In genomic region chr3:153174336-153175033, GRCm38 (mm10) we compare ENCODE assay signal across 25 mouse cellular contexts.
DNase-seq lines count a peak whose midpoint lies in the region; ATAC-seq and TF ChIP-seq lines count a peak whose summit lies in the region.
"Had no signal": no experiment of that assay in that cellular context is flagged by ENCODE, and none has a peak within 500 bp of the region (broad histone marks: within the 10 kb centered on the region; RNA-seq: fewer than 3 reads in every experiment).

No protein-coding gene starts in this region.

- no peak overlapping the region for H3K4me2 ChIP-seq in intestine, embryonic 14.5 days (ENCODE audit: low read length)
- H3K4me2 ChIP-seq in intestine, postnatal 0 days (replicated peaks; ENCODE audit: low read depth), result no peak overlapping the region
- H3K4me2 ChIP-seq in lung, embryonic 15.5 days, result no peak overlapping the region
- H3K4me2 ChIP-seq: embryonic facial prominence, embryonic 13.5 days; forebrain, embryonic 12.5 days; forebrain, embryonic 15.5 days; heart, embryonic 11.5 days; hindbrain, embryonic 12.5 days; hindbrain, embryonic 15.5 days had no signal

- TF ChIP-seq CTCF in intestine, postnatal 0 days (IDR thresholded peaks at IDR 0.05; ENCODE audit: low read depth), result no peak

- H3K36me3 ChIP-seq in intestine, embryonic 14.5 days (ENCODE audit: control insufficient read depth, insufficient read depth, low read length), result no peaks in the 10 kb centered on the region
- H3K36me3 ChIP-seq in intestine, postnatal 0 days (ENCODE audit: control insufficient read depth, insufficient read depth), result no peaks in the 10 kb centered on the region
- no peaks in the 10 kb centered on the region for H3K36me3 ChIP-seq in lung, embryonic 15.5 days
- H3K36me3 ChIP-seq: embryonic facial prominence, embryonic 10.5 days; embryonic facial prominence, embryonic 13.5 days; forebrain, embryonic 12.5 days; forebrain, embryonic 15.5 days; hindbrain, embryonic 12.5 days; hindbrain, embryonic 15.5 days had no signal

- no peak for ATAC-seq in intestine, embryonic 14.5 days (replicated peaks; ENCODE audit: low FRiP score, low TSS enrichment, low read depth)
- no peak for ATAC-seq in intestine, postnatal 0 days
- ATAC-seq in lung, embryonic 15.5 days (ENCODE audit: borderline replicate concordance, extremely low read depth, low FRiP score, low TSS enrichment), result no peak
- ATAC-seq: forebrain, embryonic 15.5 days had no signal

- DNase-seq in intestine, embryonic 14.5 days (ENCODE audit: low spot score), result peak; percentile 20
- DNase-seq in lung, postnatal 14 days, result no peak
- peak; percentile 5 for DNase-seq in lung, postnatal 10 days
- DNase-seq in lung, postnatal 4 days, result no peak
- DNase-seq in urinary bladder, postnatal 36 days (ENCODE audit: low spot score in 2 of 2), result no peak
- DNase-seq: adrenal gland, adult 2 months; adrenal gland, postnatal 14 days; B cell, adult 2 months; cerebellum, adult 11-12 months; cerebellum, adult 8-10 months; cerebellum, postnatal 10 days; cerebellum, postnatal 36 days; embryo, embryonic 11 days; gastrocnemius, postnatal 25 days; heart, adult 2 months had no signal

- no peak overlapping the region for H3K27ac ChIP-seq in intestine, embryonic 14.5 days (ENCODE audit: low read depth)
- H3K27ac ChIP-seq in intestine, postnatal 0 days (ENCODE audit: low read depth, low read length), result no peak overlapping the region
- peak overlapping the region; percentile 26; the same call in 1 of the 2 replicates for H3K27ac ChIP-seq in lung, embryonic 15.5 days
- H3K27ac ChIP-seq: embryonic facial prominence, embryonic 10.5 days; embryonic facial prominence, embryonic 13.5 days; forebrain, embryonic 12.5 days; forebrain, embryonic 15.5 days; heart, adult 2 months; hindbrain, embryonic 12.5 days; hindbrain, embryonic 15.5 days had no signal

- H3K4me1 ChIP-seq in intestine, embryonic 14.5 days (replicated peaks; ENCODE audit: control insufficient read depth, insufficient read depth, low read length), result no peaks in the 10 kb centered on the region
- H3K4me1 ChIP-seq in intestine, postnatal 0 days (replicated peaks; ENCODE audit: control insufficient read depth, insufficient read depth, low read length), result no peaks in the 10 kb centered on the region
- no peaks in the 10 kb centered on the region for H3K4me1 ChIP-seq in lung, embryonic 15.5 days
- H3K4me1 ChIP-seq: embryonic facial prominence, embryonic 10.5 days; embryonic facial prominence, embryonic 13.5 days had no signal

- no peak overlapping the region for H3K4me3 ChIP-seq in intestine, embryonic 14.5 days (ENCODE audit: low read depth, low read length)
- H3K4me3 ChIP-seq in intestine, postnatal 0 days (ENCODE audit: low read depth, low read length), result no peak overlapping the region
- H3K4me3 ChIP-seq in lung, embryonic 15.5 days, result no peak overlapping the region
- H3K4me3 ChIP-seq: embryonic facial prominence, embryonic 10.5 days; embryonic facial prominence, embryonic 13.5 days; erythroblast, embryonic 14.5 days; forebrain, embryonic 12.5 days; forebrain, embryonic 15.5 days; heart, adult 2 months; hindbrain, embryonic 12.5 days; hindbrain, embryonic 15.5 days had no signal

- H3K9ac ChIP-seq in intestine, embryonic 14.5 days (ENCODE audit: low read length), result no peak overlapping the region
- no peak overlapping the region for H3K9ac ChIP-seq in intestine, postnatal 0 days (ENCODE audit: low read depth, low read length)
- no peak overlapping the region for H3K9ac ChIP-seq in lung, embryonic 15.5 days
- H3K9ac ChIP-seq: embryonic facial prominence, embryonic 13.5 days; forebrain, embryonic 12.5 days; forebrain, embryonic 15.5 days; hindbrain, embryonic 12.5 days; hindbrain, embryonic 15.5 days had no signal

- 74% methylated on average over 11 of the region's 11 CpGs for WGBS in intestine, embryonic 14.5 days
- WGBS in intestine, postnatal 0 days, result 66% methylated on average over 11 of the region's 11 CpGs
- whole genome bisulfite sequencing in lung, embryonic 15.5 days, result 72% methylated on average over 11 of the region's 11 CpGs

- no peaks in the 10 kb centered on the region for H3K27me3 ChIP-seq in intestine, embryonic 14.5 days (replicated peaks; ENCODE audit: control insufficient read depth, insufficient read depth, low read length)
- no peaks in the 10 kb centered on the region for H3K27me3 ChIP-seq in intestine, postnatal 0 days (replicated peaks; ENCODE audit: control insufficient read depth, insufficient read depth, low read length)
- H3K27me3 ChIP-seq in lung, embryonic 15.5 days, result no peaks in the 10 kb centered on the region
- H3K27me3 ChIP-seq: embryonic facial prominence, embryonic 13.5 days; forebrain, embryonic 12.5 days; forebrain, embryonic 15.5 days; hindbrain, embryonic 12.5 days; hindbrain, embryonic 15.5 days had no signal

- no peaks in the 10 kb centered on the region for H3K9me3 ChIP-seq in intestine, embryonic 14.5 days (ENCODE audit: control insufficient read depth, low read length)
- no peaks in the 10 kb centered on the region for H3K9me3 ChIP-seq in intestine, postnatal 0 days (ENCODE audit: control insufficient read depth)
- no peaks in the 10 kb centered on the region for H3K9me3 ChIP-seq in lung, embryonic 15.5 days
- H3K9me3 ChIP-seq: embryonic facial prominence, embryonic 10.5 days; embryonic facial prominence, embryonic 13.5 days; forebrain, embryonic 12.5 days; forebrain, embryonic 15.5 days; hindbrain, embryonic 12.5 days; hindbrain, embryonic 15.5 days had no signal

Comparison
In these comparisons a context has a peak if more than half of its experiments do, and no peak if none do; other contexts are left out.
1. DNase-seq: peak in intestine, embryonic 14.5 days (single experiment) and lung, postnatal 10 days (single experiment); none in lung, postnatal 14 days (single experiment), lung, postnatal 4 days (0 of 2) and urinary bladder, postnatal 36 days (0 of 2).